Mouse (Mus musculus) embryonic facial prominence, embryonic 11.5 days (tissue): ENCODE data around the gene Grn. TPM values are rescaled to one million over a fixed set of nuclear protein-coding genes. Genes with fewer than 3 reads are reported as not detected.

Experiments
- ATAC-seq: fragments of 200-750 bp; cut with Nextera tagmentation; replicated peaks from 2 replicates; pipeline ENCODE4 v1.8.0; 2017; ENCODE audit warnings: low read depth; ENCODE audit not compliant: insufficient number of reproducible peaks, low FRiP score, low TSS enrichment
- DNase-seq: peaks from one replicate; pipeline ENCODE4 v3.0.0-alpha.2; 2015; ENCODE audit warnings: low spot score
- H3K27ac ChIP-seq: fragments of 300-500 bp; sonication (generic); replicated peaks from 2 replicates; pipeline ENCODE4 v1.5.1; 2014; ENCODE audit warnings: mild to moderate bottlenecking, low read depth, low read length, control low read depth
- H3K27me3 ChIP-seq: fragments of 300-500 bp; sonication (generic); 2 replicates; pipeline ENCODE4 v1.6.1; 2014; ENCODE audit warnings: mild to moderate bottlenecking, low read length, moderate library complexity, mixed read lengths; ENCODE audit not compliant: control insufficient read depth, insufficient read depth
- H3K36me3 ChIP-seq: fragments of 300-500 bp; sonication (generic); replicated peaks from 2 replicates; pipeline ENCODE4 v1.6.1; 2014; ENCODE audit warnings: low read depth, mild to moderate bottlenecking, low read length, moderate library complexity, mixed read lengths; ENCODE audit not compliant: control insufficient read depth, insufficient read depth
- H3K4me1 ChIP-seq: fragments of 300-500 bp; sonication (generic); 2 replicates; pipeline ENCODE4 v1.6.1; 2014; ENCODE audit warnings: low read length, mixed read lengths; ENCODE audit not compliant: control insufficient read depth, insufficient read depth
- H3K4me2 ChIP-seq: fragments of 300-500 bp; sonication (generic); 2 replicates; pipeline ENCODE4 v1.6.1; 2014; ENCODE audit warnings: low read depth, mild to moderate bottlenecking, control low read depth, low read length, moderate library complexity
- H3K4me3 ChIP-seq: fragments of 300-500 bp; sonication (generic); 2 replicates; pipeline ENCODE4 v1.5.1; 2014; ENCODE audit warnings: low read depth, low read length, control low read depth
- H3K9ac ChIP-seq: fragments of 300-500 bp; sonication (generic); replicated peaks from 2 replicates; pipeline ENCODE4 v1.6.1; 2014; ENCODE audit warnings: mild to moderate bottlenecking, control low read depth, low read length
- H3K9me3 ChIP-seq: fragments of 300-500 bp; sonication (generic); replicated peaks from 2 replicates; pipeline ENCODE4 v1.6.1; 2016; ENCODE audit warnings: mild to moderate bottlenecking, low read length, inconsistent platforms, mixed read lengths; ENCODE audit not compliant: control insufficient read depth
- WGBS: fragments of 180-500 bp; shearing (Covaris S2); extraction: QIAGEN DNeasy Blood & Tissue Kit; methylation state at CpG from one replicate; pipeline ENCODE4 v1.1.7; 2014; 5-methylcytosine and 5-hydroxymethylcytosine counted together
- polyA plus RNA-seq: library from polyadenylated mRNA; unstranded; fragments of >200 nt; fragmentation: Nextera tagmentation; extraction: Ambion mirVana; gene quantifications from 2 replicates; pipeline ENCODE4 v1.2.1, GENCODE M21; 2014

Gene Grn
- polyA plus RNA-seq, 1 experiment from 2014 or later = 38.8 TPM

DNA sequence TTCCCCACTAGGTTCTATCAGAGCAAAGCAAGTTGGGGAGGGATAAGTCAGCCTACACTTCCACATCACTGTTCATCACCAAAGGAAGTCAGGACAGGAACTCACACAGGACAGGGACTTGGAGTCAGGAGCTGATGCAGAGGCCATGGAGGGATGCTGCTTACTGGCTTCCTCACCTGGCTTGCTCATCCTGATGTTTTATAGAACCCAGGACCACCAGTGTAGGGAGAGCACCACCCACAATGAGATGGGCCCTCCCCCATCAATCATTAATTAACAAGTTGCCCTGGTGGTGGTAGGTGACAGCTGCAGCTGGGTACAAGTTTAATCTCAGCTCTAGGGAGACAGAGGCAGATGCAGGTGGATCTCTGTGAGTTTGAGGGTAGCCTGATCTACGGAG, 13.0 kb upstream of the Grn start:
- WGBS = 84% methylated on average over 1 of the region's 1 CpGs
- ATAC-seq = no peak
- no peak for DNase-seq

DNA sequence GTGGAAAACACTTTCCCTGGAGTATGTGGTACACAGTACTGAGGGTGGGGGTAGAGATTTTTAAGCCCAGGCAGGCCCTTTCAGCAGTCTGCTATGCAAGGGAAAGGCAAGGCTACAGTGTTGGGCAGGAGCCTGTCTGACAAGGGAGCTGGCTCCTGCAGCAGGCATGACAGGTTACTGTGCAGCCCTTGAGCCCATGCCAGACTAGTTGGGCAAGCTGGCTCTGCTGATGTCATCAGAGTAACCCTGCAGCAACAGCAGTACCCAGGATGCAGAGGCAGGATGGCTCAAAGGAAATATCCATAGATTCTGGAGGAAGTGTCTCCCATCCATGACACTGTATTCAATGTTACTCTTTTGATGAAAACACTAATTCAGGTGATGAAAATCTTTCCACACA, 11.2 kb upstream of the Grn start:
- Histone ChIP-seq H3K9ac (no peak overlapping the region), H3K4me3 (no peak overlapping the region), H3K4me2 (no peak overlapping the region), H3K36me3 (no peaks in the 10 kb centered on the region), H3K27ac (no peak overlapping the region), H3K27me3 (no peaks in the 10 kb centered on the region), H3K9me3 (no peaks in the 10 kb centered on the region), H3K4me1 (no peaks in the 10 kb centered on the region)
- DNase-seq (no peak), ATAC-seq (no peak)

More for the DNA sequence above, 13.0 kb upstream of the Grn start:
- no peaks in the 10 kb centered on the region for H3K4me1 ChIP-seq
- no peaks in the 10 kb centered on the region for H3K9me3 ChIP-seq
- H3K27me3 ChIP-seq = no peaks in the 10 kb centered on the region
- H3K9ac ChIP-seq = no peak overlapping the region
- H3K36me3 ChIP-seq = no peaks in the 10 kb centered on the region
- no peak overlapping the region for H3K4me3 ChIP-seq
- H3K4me2 ChIP-seq = no peak overlapping the region
- H3K27ac ChIP-seq = no peak overlapping the region

DNA sequence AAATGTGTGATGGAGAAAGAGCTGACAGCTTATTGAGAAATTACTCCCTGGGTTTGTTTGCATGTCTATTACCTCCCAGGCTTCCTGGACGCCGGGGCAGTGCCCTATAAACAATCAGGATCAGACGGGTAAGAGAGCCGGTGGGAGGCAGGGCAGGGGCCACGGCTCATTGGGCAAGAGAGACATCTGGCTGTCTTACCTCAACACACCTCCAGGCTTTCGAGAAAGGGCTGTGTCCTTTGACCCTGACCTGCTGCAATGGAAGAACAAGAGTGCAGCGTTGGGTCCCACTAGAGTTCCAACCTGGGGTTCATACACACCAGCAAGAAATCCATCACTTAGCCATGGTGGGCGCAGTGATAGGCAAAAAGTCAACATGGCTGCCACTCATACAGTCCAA, 8.6 kb upstream of the Grn start:
- DNase-seq = no peak
- Histone ChIP-seq H3K4me1 (no peaks in the 10 kb centered on the region), H3K4me3 (no peak overlapping the region), H3K9ac (no peak overlapping the region), H3K27me3 (no peaks in the 10 kb centered on the region), H3K27ac (no peak overlapping the region), H3K9me3 (no peaks in the 10 kb centered on the region), H3K36me3 (no peaks in the 10 kb centered on the region), H3K4me2 (no peak overlapping the region)
- WGBS = 58% methylated on average over 8 of the region's 8 CpGs
- no peak for ATAC-seq

DNA sequence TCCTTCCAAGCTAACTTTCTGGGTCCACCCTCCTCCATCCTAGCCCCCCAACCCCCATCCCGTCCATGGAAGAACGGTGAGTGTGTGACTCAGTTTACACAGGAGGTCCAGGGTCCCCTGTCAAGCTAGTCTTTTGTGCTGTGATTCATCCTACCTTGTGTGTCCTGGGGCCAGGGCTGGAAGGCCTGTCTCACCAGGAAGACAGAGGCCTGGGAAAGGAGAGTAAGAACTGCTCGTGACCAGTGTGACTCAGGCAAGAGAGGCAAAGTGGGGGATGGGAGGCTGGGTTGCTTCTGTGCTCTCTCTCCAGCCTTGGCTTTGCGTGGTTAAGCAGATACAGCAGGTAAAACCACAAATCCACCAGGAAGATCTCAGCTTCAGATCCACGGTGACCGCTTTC, 5.4 kb upstream of the Grn start:
- 73% methylated on average over 6 of the region's 6 CpGs for WGBS
- no peak overlapping the region for H3K27ac ChIP-seq
- no peak for ATAC-seq

DNA sequence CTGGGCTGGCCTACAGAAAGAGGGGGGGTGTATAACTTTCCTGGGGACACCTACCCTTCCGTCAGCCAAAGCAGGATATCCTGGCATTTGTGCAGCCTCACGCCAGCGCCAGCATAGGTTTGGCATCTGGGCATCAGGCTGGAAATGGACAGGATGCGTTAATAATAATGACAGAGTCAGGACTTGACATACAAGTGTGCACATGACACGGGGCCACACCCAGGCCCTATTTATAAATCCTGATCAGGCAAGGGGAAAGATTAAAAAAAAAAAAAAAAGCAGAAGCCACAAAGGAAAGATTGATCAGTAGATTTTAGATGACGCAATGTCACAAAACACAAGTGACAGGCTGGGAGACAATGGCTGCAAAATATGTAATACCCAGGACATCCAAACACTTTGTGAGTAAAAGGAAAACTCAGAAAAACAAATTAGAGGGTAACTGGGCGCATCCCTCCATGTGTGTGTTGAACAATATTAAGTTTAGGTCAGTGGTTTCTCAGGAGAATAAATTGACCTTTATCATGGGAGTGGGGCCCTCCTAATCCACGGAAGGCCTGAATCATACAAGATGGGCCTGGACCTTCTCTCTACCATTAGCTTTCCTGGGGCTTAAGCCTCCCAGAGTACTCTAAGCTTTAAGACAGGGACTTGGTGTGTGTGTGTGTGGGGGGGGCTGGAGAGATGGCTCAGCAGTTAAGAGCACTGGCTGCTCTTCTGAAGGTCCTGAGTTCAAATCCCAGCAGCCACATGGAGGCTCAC, 4.4 kb upstream of the Grn start:
- 84% methylated on average over 8 of the region's 8 CpGs for WGBS
- ATAC-seq (no peak), DNase-seq (no peak)
- H3K4me2 ChIP-seq = no peak overlapping the region
- no peak overlapping the region for H3K27ac ChIP-seq
- H3K27me3 ChIP-seq = no peaks in the 10 kb centered on the region
- H3K4me1 ChIP-seq = no peaks in the 10 kb centered on the region
- no peak overlapping the region for H3K4me3 ChIP-seq
- no peaks in the 10 kb centered on the region for H3K36me3 ChIP-seq
- H3K9me3 ChIP-seq = no peaks in the 10 kb centered on the region
- no peak overlapping the region for H3K9ac ChIP-seq

More for the DNA sequence above, 5.4 kb upstream of the Grn start:
- no peaks in the 10 kb centered on the region for H3K27me3 ChIP-seq
- H3K9me3 ChIP-seq = no peaks in the 10 kb centered on the region
- no peaks in the 10 kb centered on the region for H3K36me3 ChIP-seq
- no peak overlapping the region for H3K9ac ChIP-seq
- no peak overlapping the region for H3K4me3 ChIP-seq
- no peaks in the 10 kb centered on the region for H3K4me1 ChIP-seq
- DNase-seq = no peak
- H3K4me2 ChIP-seq = no peak overlapping the region

DNA sequence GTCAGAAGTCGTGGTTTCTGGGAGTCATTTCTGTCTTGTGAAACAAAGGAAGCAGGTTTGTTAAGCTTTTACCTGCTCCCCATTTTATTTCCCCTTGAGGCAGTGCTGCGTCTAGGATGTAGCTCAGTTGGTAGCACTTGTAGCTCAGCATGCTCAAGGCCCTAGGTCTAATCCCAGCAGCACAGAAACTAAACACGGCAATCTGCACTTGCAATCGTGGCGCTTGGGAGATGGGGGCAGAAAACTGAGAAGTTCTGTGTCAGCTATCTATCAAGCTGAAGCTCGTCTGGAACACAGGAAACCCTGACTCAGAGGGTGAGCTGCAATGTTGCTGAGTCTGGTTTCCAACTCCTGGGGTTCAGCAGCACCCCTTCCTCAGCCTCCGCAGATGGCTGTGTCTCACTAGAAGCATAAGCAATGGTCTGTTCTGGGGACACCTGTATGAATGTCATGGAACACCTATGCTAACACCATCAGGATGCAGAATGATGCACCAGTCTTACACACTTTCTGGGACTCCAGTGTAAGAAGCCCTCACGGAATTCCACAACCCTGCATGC, 1.1 kb upstream of the Grn start:
- Histone ChIP-seq H3K9me3 (no peaks in the 10 kb centered on the region), H3K9ac (0 out of 2 replicates have a peak overlapping the region, but pooled peaks have one; percentile 13), H3K4me1 (no peaks in the 10 kb centered on the region; the same call in 1 of the 2 replicates), H3K36me3 (no peaks in the 10 kb centered on the region), H3K27ac (no peak overlapping the region), H3K27me3 (no peaks in the 10 kb centered on the region), H3K4me2 (no peak overlapping the region), H3K4me3 (no peak overlapping the region; the same call in 1 of the 2 replicates)
- 66% methylated on average over 8 of the region's 8 CpGs for WGBS
- no peak for ATAC-seq
- DNase-seq = no peak

DNA sequence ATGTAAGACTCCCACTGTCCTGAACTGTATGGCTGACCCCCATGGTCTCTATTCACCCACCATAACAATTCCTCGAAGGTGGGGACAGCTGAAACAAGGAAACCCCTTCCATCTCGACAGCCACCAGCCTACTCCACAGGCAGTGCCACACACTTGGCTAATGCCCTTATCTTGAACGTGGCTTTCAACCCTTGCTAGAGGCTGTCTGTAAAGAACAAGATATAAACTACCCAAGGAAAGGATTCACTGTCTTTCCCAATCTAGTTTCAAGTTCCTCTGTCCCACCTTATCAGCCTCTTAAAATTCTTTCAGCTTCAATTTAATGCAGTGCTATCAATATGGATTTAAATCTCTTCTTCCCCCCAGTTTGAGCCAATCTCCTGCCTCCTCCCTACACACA, 564 bp upstream of the Grn start:
- Histone ChIP-seq H3K27ac (no peak overlapping the region), H3K9ac (peak overlapping the region; percentile 37; the same call in 1 of the 2 replicates), H3K4me3 (peak overlapping the region; percentile 44), H3K36me3 (no peaks in the 10 kb centered on the region), H3K9me3 (no peaks in the 10 kb centered on the region), H3K4me2 (peak overlapping the region; percentile 49; the same call in 1 of the 2 replicates), H3K27me3 (no peaks in the 10 kb centered on the region), H3K4me1 (no peaks in the 10 kb centered on the region; the same call in 1 of the 2 replicates)
- no peak for ATAC-seq
- 49% methylated on average over 3 of the region's 3 CpGs for WGBS
- DNase-seq = no peak

DNA sequence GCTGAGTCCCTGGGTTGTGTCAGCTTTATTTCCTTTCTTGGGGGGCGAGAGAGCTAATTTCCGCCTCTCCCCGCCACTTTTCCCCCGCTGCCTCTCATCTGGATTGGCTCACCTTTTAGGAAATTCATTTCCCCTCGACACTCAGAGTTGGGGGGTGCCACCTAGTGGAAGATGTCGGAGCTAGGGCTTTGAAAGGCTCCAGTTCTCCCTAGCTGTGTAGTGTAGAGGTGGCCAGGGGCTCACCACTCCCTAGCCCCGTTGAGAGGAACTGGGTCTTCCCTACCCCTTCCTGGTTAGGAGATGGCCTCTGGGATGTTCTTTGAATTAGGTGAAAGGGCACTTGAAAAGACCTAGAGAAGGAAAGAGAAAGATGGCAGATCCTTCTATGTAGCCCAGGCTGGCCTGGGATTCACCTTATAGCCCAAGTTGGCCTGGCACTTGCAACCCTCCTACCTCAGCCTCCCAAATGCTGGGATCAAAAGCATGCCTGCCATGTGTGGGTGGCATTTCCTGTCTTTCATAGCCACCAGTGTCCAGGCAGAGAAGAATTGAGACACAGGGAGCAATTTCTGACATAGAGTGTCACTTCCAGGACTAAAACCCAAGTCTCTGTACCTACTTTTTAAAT, 1.0 kb downstream of the Grn start:
- peak; percentile 92 for DNase-seq
- H3K36me3 ChIP-seq = peaks cover 2% of the 10 kb centered on the region; the same call in 1 of the 2 replicates
- no peak for ATAC-seq
- H3K4me1 ChIP-seq = no peaks in the 10 kb centered on the region; the same call in 1 of the 2 replicates
- H3K4me2 ChIP-seq = peak overlapping the region; percentile 87
- no peaks in the 10 kb centered on the region for H3K27me3 ChIP-seq
- 3% methylated on average over 7 of the region's 7 CpGs for WGBS
- peak overlapping the region; percentile 44 for H3K4me3 ChIP-seq
- peak overlapping the region; percentile 38 for H3K9ac ChIP-seq
- H3K9me3 ChIP-seq = no peaks in the 10 kb centered on the region
- peak overlapping the region; percentile 23 for H3K27ac ChIP-seq
